Mouse (Mus musculus) CH12.LX (cell line): ENCODE data around the gene Plcb1. TPM values are rescaled to one million over a fixed set of nuclear protein-coding genes. Genes with fewer than 3 reads are reported as not detected.

ENCODE experiments used
- DNase-seq: peaks from one replicate; pipeline ENCODE4 v3.0.0-alpha.2; 2013; ENCODE audit errors: extremely low read depth
- H3K27ac ChIP-seq: 2 replicates; pipeline ENCODE4 v1.5.1; 2012; ENCODE audit warnings: low read depth, mild to moderate bottlenecking, control low read depth, moderate library complexity; ENCODE audit not compliant: insufficient read depth
- H3K27me3 ChIP-seq: replicated peaks from 2 replicates; pipeline ENCODE3; 2012; ENCODE audit warnings: inconsistent platforms
- H3K36me3 ChIP-seq, 2 experiments: replicated peaks in 1 of 2; 2 replicates each; pipeline versions ENCODE3 to v1.6.1; 2012; ENCODE audit warnings: inconsistent platforms in 1 of 2, low read length in 1 of 2, mild to moderate bottlenecking in 1 of 2, mixed read lengths in 1 of 2, moderate library complexity in 1 of 2; ENCODE audit not compliant: control insufficient read depth in 1 of 2, insufficient read depth in 1 of 2
- H3K4me1 ChIP-seq, 2 experiments: 2 replicates each; pipeline ENCODE4 v1.6.1; 2012; ENCODE audit warnings: inconsistent platforms in 1 of 2, moderate library complexity in 1 of 2; ENCODE audit not compliant: insufficient read depth in 2 of 2, control insufficient read depth in 1 of 2
- H3K4me2 ChIP-seq: 2 replicates; pipeline ENCODE4 v1.6.1; 2012; ENCODE audit warnings: low read depth, mild to moderate bottlenecking, control low read depth; ENCODE audit not compliant: poor library complexity, insufficient read depth, severe bottlenecking
- H3K4me3 ChIP-seq, 3 experiments: fragments of 150-350 bp in 1 of 3; sonication (generic) in 1 of 3; replicated peaks in 1 of 3; 2 replicates each; pipeline versions ENCODE3 to v1.5.1; 2011 to 2012; ENCODE audit warnings: low read depth in 2 of 3, low read length in 2 of 3, mild to moderate bottlenecking in 2 of 3, moderate library complexity in 2 of 3, control low read depth in 1 of 3, improper control_type of control experiment in 1 of 3, inconsistent platforms in 1 of 3, mixed read lengths in 1 of 3; ENCODE audit not compliant: poor library complexity in 1 of 3
- H3K79me2 ChIP-seq: replicated peaks from 2 replicates; pipeline ENCODE4 v1.6.1; 2012; ENCODE audit warnings: mild to moderate bottlenecking, moderate library complexity; ENCODE audit not compliant: control insufficient read depth, poor library complexity, insufficient read depth, severe bottlenecking; ENCODE audit errors: extremely low read depth
- H3K9ac ChIP-seq: 2 replicates; pipeline ENCODE4 v1.6.1; 2012; ENCODE audit warnings: low read depth, mild to moderate bottlenecking, control low read depth, moderate library complexity; ENCODE audit not compliant: insufficient read depth
- H3K9me3 ChIP-seq: replicated peaks from 2 replicates; pipeline ENCODE3; 2012; ENCODE audit warnings: low read length, inconsistent platforms, mixed read lengths
- CHD2 ChIP-seq: IDR thresholded peaks from 2 replicates; pipeline ENCODE4 v1.6.1; 2011; ENCODE audit warnings: low read length, improper control_type of control experiment
- CTCF ChIP-seq, 2 experiments: IDR thresholded peaks in 1 of 2; conservative IDR thresholded peaks in 1 of 2; 2 replicates each; pipeline ENCODE4 v1.5.1; 2011 to 2012; ENCODE audit warnings: low read depth in 2 of 2, low read length in 2 of 2, improper control_type of control experiment in 1 of 2, inconsistent platforms in 1 of 2, mild to moderate bottlenecking in 1 of 2, moderate library complexity in 1 of 2
- E2F4 ChIP-seq: IDR thresholded peaks from 2 replicates; pipeline ENCODE4 v1.6.1; 2011; ENCODE audit warnings: low read depth, low read length, improper control_type of control experiment; ENCODE audit not compliant: insufficient replicate concordance
- ELF1 ChIP-seq: IDR thresholded peaks from 2 replicates; pipeline ENCODE4 v1.6.1; 2014; ENCODE audit warnings: low read depth, mild to moderate bottlenecking, inconsistent platforms, low read length, improper control_type of control experiment
- GABPA ChIP-seq: IDR thresholded peaks from 2 replicates; pipeline ENCODE4 v1.6.1; 2012; ENCODE audit warnings: low read depth, low read length, improper control_type of control experiment, inconsistent platforms; ENCODE audit not compliant: insufficient replicate concordance
- KAT2A ChIP-seq: IDR thresholded peaks from 2 replicates; pipeline ENCODE4 v1.6.1; 2012; ENCODE audit warnings: low read length, improper control_type of control experiment, inconsistent platforms; ENCODE audit not compliant: insufficient replicate concordance
- NELFE ChIP-seq: IDR thresholded peaks from 2 replicates; pipeline ENCODE4 v1.6.1; 2011; ENCODE audit warnings: low read depth, low read length, improper control_type of control experiment
- RAD21 ChIP-seq: IDR thresholded peaks from 2 replicates; pipeline ENCODE4 v1.6.1; 2011; ENCODE audit warnings: low read depth, mild to moderate bottlenecking, low read length, improper control_type of control experiment, moderate library complexity
- SIN3A ChIP-seq: IDR thresholded peaks from 2 replicates; pipeline ENCODE4 v1.6.1; 2012; ENCODE audit warnings: low read length, improper control_type of control experiment, inconsistent platforms
- SMC3 ChIP-seq: IDR thresholded peaks from 2 replicates; pipeline ENCODE4 v1.6.1; 2011; ENCODE audit warnings: low read depth, low read length, improper control_type of control experiment
- ZC3H11A ChIP-seq: IDR thresholded peaks from 2 replicates; pipeline ENCODE4 v1.6.1; 2012; ENCODE audit warnings: low read depth, mild to moderate bottlenecking, inconsistent platforms, low read length, improper control_type of control experiment
- ZKSCAN1 ChIP-seq: IDR thresholded peaks from 2 replicates; pipeline ENCODE4 v1.6.1; 2012; ENCODE audit warnings: low read depth, inconsistent platforms, low read length, improper control_type of control experiment, borderline replicate concordance
- ZNF384 ChIP-seq: IDR thresholded peaks from 2 replicates; pipeline ENCODE4 v1.6.1; 2012; ENCODE audit warnings: low read depth, low read length, improper control_type of control experiment, inconsistent platforms
- dilution Hi-C: fragments of 300-500 bp; cut with MboI; formaldehyde crosslinking; loops from 2 replicates; pipeline ENCODE4 v1.14.3; 2020; ENCODE audit warnings: low sequenced_read_pairs; ENCODE audit not compliant: extremely low pct_unique_long_range_greater_than_20kb, extremely low pct_ligation_motif_present
- in situ Hi-C: fragments of 300-500 bp; cut with MboI; formaldehyde crosslinking; loops from 3 replicates; pipeline ENCODE4 v1.14.3; 2019; ENCODE audit warnings: low sequenced_read_pairs, low pct_ligation_motif_present, low pct_unique_long_range_greater_than_20kb, mixed read lengths
- polyA plus RNA-seq: library from polyadenylated mRNA; unstranded; fragments of >175 nt; gene quantifications from 2 replicates; pipeline ENCODE4 v1.2.1, GENCODE M21; 2012; ENCODE audit warnings: low read depth; ENCODE audit not compliant: insufficient read length
- total RNA-seq, 2 experiments: library from RNA; depleted of rRNA; stranded (reverse); fragments of 300-350 nt in 1 of 2; fragments of >200 nt in 1 of 2; gene quantifications; 2 replicates each; pipeline ENCODE4 v1.2.3; 2012 to 2014

Gene Plcb1
- total and polyA plus RNA-seq, 3 experiments: not detected

- Histone ChIP-seq H3K9me3 (peaks cover 42% of the 10 kb centered on the region), H3K79me2 (no peaks in the 10 kb centered on the region), H3K4me2 (no peak overlapping the region), H3K4me3 (no peak overlapping the region), H3K27me3 (no peaks in the 10 kb centered on the region), H3K9ac (no peak overlapping the region), H3K27ac (no peak overlapping the region), H3K36me3 (no peaks in the 10 kb centered on the region), H3K4me1 (no peaks in the 10 kb centered on the region)
- TF ChIP-seq ELF1: no peak
- TF ChIP-seq CHD2: no peak
- in situ Hi-C loops: loop anchor here (25.0 kb wide), 1 partner anchor 645 kb away; no protein-coding TSS in a partner anchor
- dilution Hi-C loops: no loop called here
- no peak for DNase-seq
Measured at GRCm38 (mm10) chr2:135331868-135332267, 546.0 kb downstream of the Plcb1 start.

- Histone ChIP-seq H3K79me2 (no peaks in the 10 kb centered on the region), H3K4me2 (no peak overlapping the region), H3K27ac (no peak overlapping the region), H3K4me3 (no peak overlapping the region), H3K9me3 (peaks cover 55% of the 10 kb centered on the region), H3K36me3 (no peaks in the 10 kb centered on the region), H3K4me1 (no peaks in the 10 kb centered on the region), H3K9ac (no peak overlapping the region), H3K27me3 (no peaks in the 10 kb centered on the region)
- in situ Hi-C loops (no loop called here), dilution Hi-C loops (no loop called here)
- DNase-seq: peak; percentile 0
- TF ChIP-seq E2F4 (no peak), CTCF (conservative IDR thresholded peaks at IDR 0.05 in 1 of 2, IDR thresholded peaks at IDR 0.05 in 1 of 2; ENCODE audit: low read depth in 2 of 2, low read length in 2 of 2) (peak in 1 of 2 experiments; percentile 42; a peak in 2 of 4 replicates), ZNF384 (no peak), RAD21 (peak; percentile 51)
Measured at GRCm38 (mm10) chr2:135356311-135356710, 570.4 kb downstream of the Plcb1 start.

GRCm38 (mm10) chr2:135361798-135362197 lies 575.9 kb downstream of the Plcb1 start:
- in situ Hi-C loops: no loop called here
- Histone ChIP-seq H3K9ac (no peak overlapping the region), H3K27me3 (no peaks in the 10 kb centered on the region), H3K4me3 (no peak overlapping the region), H3K27ac (no peak overlapping the region), H3K4me1 (no peaks in the 10 kb centered on the region), H3K4me2 (no peak overlapping the region), H3K79me2 (no peaks in the 10 kb centered on the region), H3K36me3 (no peaks in the 10 kb centered on the region), H3K9me3 (peaks cover 76% of the 10 kb centered on the region)
- TF ChIP-seq CTCF (conservative IDR thresholded peaks at IDR 0.05 in 1 of 2, IDR thresholded peaks at IDR 0.05 in 1 of 2; ENCODE audit: low read depth in 2 of 2, low read length in 2 of 2) (peak in 1 of 2 experiments; percentile 23; a peak in 1 of 4 replicates), ZC3H11A (no peak), SMC3 (no peak), ZKSCAN1 (no peak), GABPA (no peak), KAT2A (no peak), NELFE (no peak), RAD21 (peak; percentile 3), SIN3A (no peak)
- DNase-seq: no peak
- dilution Hi-C loops: no loop called here
